ENCODE assay signal across 24 mouse cellular contexts in genomic region chr11:87847884-87848283, GRCm38 (mm10). TPM values are rescaled to one million over a fixed set of nuclear protein-coding genes. Genes with fewer than 3 reads are reported as not detected.
DNase-seq lines count a peak whose midpoint lies in the region; ATAC-seq lines count a peak whose summit lies in the region.
"Had no signal": no experiment of that assay in that cellular context is flagged by ENCODE, and none has a peak within 500 bp of the region (broad histone marks: within the 10 kb centered on the region; RNA-seq: fewer than 3 reads in every experiment).

No protein-coding gene starts in this region.

- no peak overlapping the region for H3K4me2 ChIP-seq in hindbrain, embryonic 14.5 days (replicated peaks)

- H3K4me1 ChIP-seq in hindbrain, embryonic 10.5 days (replicated peaks), result peaks cover 4% of the 10 kb centered on the region
- H3K4me1 ChIP-seq in hindbrain, embryonic 14.5 days (replicated peaks; ENCODE audit: control insufficient read depth, insufficient read depth, low read length), result no peaks in the 10 kb centered on the region

- no peak overlapping the region for H3K27ac ChIP-seq in hindbrain, embryonic 10.5 days
- H3K27ac ChIP-seq in hindbrain, embryonic 14.5 days, result no peak overlapping the region

- H3K9ac ChIP-seq in hindbrain, embryonic 14.5 days, result no peak overlapping the region
- H3K9ac ChIP-seq: liver, postnatal 0 days had no signal

- H3K4me3 ChIP-seq in hindbrain, embryonic 10.5 days, result no peak overlapping the region
- H3K4me3 ChIP-seq in hindbrain, embryonic 14.5 days (replicated peaks; ENCODE audit: low read length), result no peak overlapping the region

- peak; percentile 7 for DNase-seq in hindbrain, embryonic 10.5 days (ENCODE audit: low spot score)
- DNase-seq in hindbrain, embryonic 14.5 days (ENCODE audit: low spot score), result no peak
- DNase-seq in retina, postnatal 1 day, result peak; percentile 68
- DNase-seq in retina, embryonic 14.5 days (ENCODE audit: low spot score), result no peak
- peak; percentile 30 for DNase-seq in embryo, embryonic 10 days (ENCODE audit: low spot score)
- no peak for DNase-seq in thymus, postnatal 4 days
- DNase-seq: cerebellum, adult 18-20 months; heart, postnatal 10 days; kidney, adult 11 months; kidney, postnatal 25 days; layer of hippocampus, adult 9-11 months; liver, postnatal 0 days; lung, postnatal 4 days; thymus, postnatal 25 days had no signal

- ATAC-seq in hindbrain, embryonic 14.5 days (ENCODE audit: low FRiP score), result no peak
- no peak for ATAC-seq in megakaryocyte progenitor cell, adult 5-6 weeks (replicated peaks; ENCODE audit: poor library complexity)
- ATAC-seq: activated CD4-positive, CD25-positive, alpha-beta regulatory T cell, adult 4 months; forebrain, embryonic 16.5 days had no signal

- no peaks in the 10 kb centered on the region for H3K9me3 ChIP-seq in hindbrain, embryonic 10.5 days
- no peaks in the 10 kb centered on the region for H3K9me3 ChIP-seq in hindbrain, embryonic 14.5 days (ENCODE audit: control insufficient read depth, low read length)

- no peaks in the 10 kb centered on the region for H3K27me3 ChIP-seq in hindbrain, embryonic 10.5 days (ENCODE audit: insufficient read depth, poor library complexity, severe bottlenecking)
- no peaks in the 10 kb centered on the region for H3K27me3 ChIP-seq in hindbrain, embryonic 14.5 days (ENCODE audit: control insufficient read depth, insufficient read depth, low read length)

- H3K36me3 ChIP-seq in hindbrain, embryonic 10.5 days, result no peaks in the 10 kb centered on the region
- no peaks in the 10 kb centered on the region for H3K36me3 ChIP-seq in hindbrain, embryonic 14.5 days (replicated peaks; ENCODE audit: control insufficient read depth, insufficient read depth)

- 83% methylated on average over 6 of the region's 6 CpGs for WGBS in hindbrain, embryonic 10.5 days
- 53% methylated on average over 6 of the region's 6 CpGs for WGBS in hindbrain, embryonic 14.5 days

RNA-seq across cellular contexts. Expression of gene Mks1, which starts 5.1 kb away (rescaled TPM):
- polyA plus RNA-seq in hindbrain, embryonic 10.5 days (2016; fragmentation: Nextera tagmentation; extraction: Ambion mirVana), result 17.2 and 18.6 TPM in 2 replicates
- 7.8 and 10.9 TPM in 2 replicates for polyA plus RNA-seq in hindbrain, embryonic 14.5 days (2014; fragmentation: Nextera tagmentation; extraction: Ambion mirVana)
- 3.0 and 4.7 TPM in 2 replicates for total RNA-seq in megakaryocyte progenitor cell, adult 5-6 weeks (2015)
- total RNA-seq in megakaryocyte progenitor cell, adult 5-6 weeks (2017), result 5.5 and 6.0 TPM in 2 replicates

RNA-seq across cellular contexts. Expression of gene Lpo, which starts 19.8 kb away (rescaled TPM):
- polyA plus RNA-seq in hindbrain, embryonic 10.5 days (2016; fragmentation: Nextera tagmentation; extraction: Ambion mirVana), result 0.31 and 0.57 TPM in 2 replicates
- polyA plus RNA-seq in hindbrain, embryonic 14.5 days (2014; fragmentation: Nextera tagmentation; extraction: Ambion mirVana), result 1.3 and 2.2 TPM in 2 replicates
- total RNA-seq in megakaryocyte progenitor cell, adult 5-6 weeks (2015), result 0.05 TPM in 1 of 2 replicates, not detected in the other
- 0.03 TPM in 1 of 2 replicates, not detected in the other for total RNA-seq in megakaryocyte progenitor cell, adult 5-6 weeks (2017)
- total RNA-seq: gastrocnemius, adult 8-10 months; heart, adult 8-10 months; heart, postnatal 10 days had no signal
- polyA plus RNA-seq: activated CD4-positive, CD25-positive, alpha-beta regulatory T cell, adult 4 months; liver, postnatal 0 days had no signal

RNA-seq across cellular contexts. Expression of gene Epx, which starts 27.5 kb away (rescaled TPM):
- polyA plus RNA-seq in hindbrain, embryonic 10.5 days (2016; fragmentation: Nextera tagmentation; extraction: Ambion mirVana), result not detected in 2 replicates
- polyA plus RNA-seq in hindbrain, embryonic 14.5 days (2014; fragmentation: Nextera tagmentation; extraction: Ambion mirVana), result 0.27 TPM in 1 of 2 replicates, not detected in the other
- total RNA-seq in megakaryocyte progenitor cell, adult 5-6 weeks (2015), result 5.8 and 9.0 TPM in 2 replicates
- 12.4 and 19.8 TPM in 2 replicates for total RNA-seq in megakaryocyte progenitor cell, adult 5-6 weeks (2017)
- total RNA-seq: gastrocnemius, adult 8-10 months; heart, adult 8-10 months; heart, postnatal 10 days had no signal
- polyA plus RNA-seq: activated CD4-positive, CD25-positive, alpha-beta regulatory T cell, adult 4 months; forebrain, embryonic 16.5 days had no signal

RNA-seq across cellular contexts. Expression of gene Olfr462, which starts 44.2 kb away (rescaled TPM):
- polyA plus RNA-seq in hindbrain, embryonic 10.5 days (2016; fragmentation: Nextera tagmentation; extraction: Ambion mirVana), result not detected in 2 replicates
- polyA plus RNA-seq in hindbrain, embryonic 14.5 days (2014; fragmentation: Nextera tagmentation; extraction: Ambion mirVana), result not detected in 2 replicates
- total RNA-seq in megakaryocyte progenitor cell, adult 5-6 weeks (2015), result not detected in 2 replicates
- not detected in 2 replicates for total RNA-seq in megakaryocyte progenitor cell, adult 5-6 weeks (2017)
- total RNA-seq: gastrocnemius, adult 8-10 months; heart, adult 8-10 months; heart, postnatal 10 days; left cerebral cortex, postnatal 10 days; midbrain, postnatal 0 days had no signal
- polyA plus RNA-seq: activated CD4-positive, CD25-positive, alpha-beta regulatory T cell, adult 4 months; forebrain, embryonic 16.5 days; limb, embryonic 14.5 days; liver, postnatal 0 days; midbrain, postnatal 0 days; neural tube, embryonic 14.5 days; stomach, embryonic 14.5 days had no signal

RNA-seq across cellular contexts. Expression of gene Olfr463, which starts 49.3 kb away (rescaled TPM):
- not detected in 2 replicates for polyA plus RNA-seq in hindbrain, embryonic 10.5 days (2016; fragmentation: Nextera tagmentation; extraction: Ambion mirVana)
- not detected in 2 replicates for polyA plus RNA-seq in hindbrain, embryonic 14.5 days (2014; fragmentation: Nextera tagmentation; extraction: Ambion mirVana)
- not detected in 2 replicates for total RNA-seq in megakaryocyte progenitor cell, adult 5-6 weeks (2015)
- not detected in 2 replicates for total RNA-seq in megakaryocyte progenitor cell, adult 5-6 weeks (2017)
- total RNA-seq: gastrocnemius, adult 8-10 months; heart, adult 8-10 months; heart, postnatal 10 days; left cerebral cortex, postnatal 10 days; midbrain, postnatal 0 days had no signal
- polyA plus RNA-seq: activated CD4-positive, CD25-positive, alpha-beta regulatory T cell, adult 4 months; forebrain, embryonic 16.5 days; limb, embryonic 14.5 days; liver, postnatal 0 days; midbrain, postnatal 0 days; neural tube, embryonic 14.5 days; stomach, embryonic 14.5 days had no signal

Comparison
In these comparisons a context has a peak if more than half of its experiments do, and no peak if none do; other contexts are left out.
1. DNase-seq: peak in hindbrain, embryonic 10.5 days (single experiment), retina, postnatal 1 day (single experiment) and embryo, embryonic 10 days (single experiment); none in hindbrain, embryonic 14.5 days (single experiment), retina, embryonic 14.5 days (single experiment) and thymus, postnatal 4 days (single experiment).